ENCODE assay signal across 7 mouse cellular contexts in genomic region chr9:96543643-96544640, GRCm38 (mm10). TPM values are rescaled to one million over a fixed set of nuclear protein-coding genes. Genes with fewer than 3 reads are reported as not detected.
DNase-seq lines count a peak whose midpoint lies in the region; ATAC-seq lines count a peak whose summit lies in the region.

No protein-coding gene starts in this region.

- DNase-seq in adrenal gland, postnatal 10 days: peak; percentile 79
- DNase-seq in cerebellum, adult 9-10 months: peak; percentile 75
- DNase-seq in hindbrain, embryonic 11.5 days (ENCODE audit: low spot score): peak; percentile 89
- DNase-seq in left cerebral cortex, postnatal 4 days: peak; percentile 69
- DNase-seq in right cerebral cortex, adult 18-20 months: peak; percentile 53

- no peak overlapping the region for H3K27ac ChIP-seq in forebrain, embryonic 16.5 days (ENCODE audit: low read length)
- H3K27ac ChIP-seq in hindbrain, embryonic 11.5 days (ENCODE audit: low read depth, low read length): 0 out of 2 replicates have a peak overlapping the region, but pooled peaks have one; percentile 54

- H3K9me3 ChIP-seq in forebrain, embryonic 16.5 days (ENCODE audit: control insufficient read depth, low read length): no peaks in the 10 kb centered on the region
- H3K9me3 ChIP-seq in hindbrain, embryonic 11.5 days (ENCODE audit: control insufficient read depth, low read length): no peaks in the 10 kb centered on the region

- peak overlapping the region; percentile 24 for H3K4me3 ChIP-seq in forebrain, embryonic 16.5 days (replicated peaks; ENCODE audit: low read length)
- H3K4me3 ChIP-seq in hindbrain, embryonic 11.5 days (ENCODE audit: low read depth, low read length): no peak overlapping the region

- peak; percentile 91 for ATAC-seq in forebrain, embryonic 16.5 days
- ATAC-seq in hindbrain, embryonic 11.5 days (ENCODE audit: low FRiP score): peak; percentile 88
- peak; percentile 100 for ATAC-seq in megakaryocyte progenitor cell, adult 5-6 weeks (replicated peaks; ENCODE audit: poor library complexity)

- intact Hi-C loops in left cerebral cortex, postnatal 4 days (cut with DNase I): no loop called here

- no peaks in the 10 kb centered on the region for H3K27me3 ChIP-seq in forebrain, embryonic 16.5 days (replicated peaks; ENCODE audit: control insufficient read depth, insufficient read depth, low read length)
- no peaks in the 10 kb centered on the region for H3K27me3 ChIP-seq in hindbrain, embryonic 11.5 days (ENCODE audit: control insufficient read depth, insufficient read depth, low read length)

- H3K36me3 ChIP-seq in forebrain, embryonic 16.5 days (ENCODE audit: control insufficient read depth, insufficient read depth): 0 out of 2 replicates have a peak, but pooled peaks cover 6% of the 10 kb centered on the region
- H3K36me3 ChIP-seq in hindbrain, embryonic 11.5 days (ENCODE audit: control insufficient read depth, insufficient read depth, low read length): no peaks in the 10 kb centered on the region

- peak overlapping the region; percentile 47 for H3K4me2 ChIP-seq in forebrain, embryonic 16.5 days (ENCODE audit: low read length)
- no peak overlapping the region; the same call in 1 of the 2 replicates for H3K4me2 ChIP-seq in hindbrain, embryonic 11.5 days (replicated peaks; ENCODE audit: low read depth, low read length)

- WGBS in forebrain, embryonic 16.5 days: 31% methylated on average over 27 of the region's 27 CpGs
- 32% methylated on average over 27 of the region's 27 CpGs for WGBS in hindbrain, embryonic 11.5 days

- H3K4me1 ChIP-seq in forebrain, embryonic 16.5 days (replicated peaks; ENCODE audit: control insufficient read depth, insufficient read depth, low read length): no peaks in the 10 kb centered on the region
- no peaks in the 10 kb centered on the region for H3K4me1 ChIP-seq in hindbrain, embryonic 11.5 days (replicated peaks; ENCODE audit: control insufficient read depth, insufficient read depth, low read length)

- peak overlapping the region; percentile 37; the same call in 1 of the 2 replicates for H3K9ac ChIP-seq in forebrain, embryonic 16.5 days (replicated peaks; ENCODE audit: low read depth, low read length)
- 0 out of 2 replicates have a peak overlapping the region, but pooled peaks have one; percentile 8 for H3K9ac ChIP-seq in hindbrain, embryonic 11.5 days (ENCODE audit: low read depth, low read length)

RNA-seq across cellular contexts. Expression of gene Gm28729, which starts 18.9 kb away (rescaled TPM):
- total RNA-seq in adrenal gland, postnatal 10 days (2021): under 1 TPM in 1 of 2 experiments, not detected in 1; 0.15 TPM
- 0.24 and 0.36 TPM in 2 replicates for polyA plus RNA-seq in forebrain, embryonic 16.5 days (2015; fragmentation: Nextera tagmentation; extraction: Ambion mirVana)
- 0.25 and 0.56 TPM in 2 replicates for polyA plus RNA-seq in hindbrain, embryonic 11.5 days (2014; fragmentation: Nextera tagmentation; extraction: Ambion mirVana)
- under 1 TPM in 1 of 2 experiments, not detected in 1; 0.18 TPM for total RNA-seq in left cerebral cortex, postnatal 4 days (2021)
- total RNA-seq in megakaryocyte progenitor cell, adult 5-6 weeks (2015): not detected in 2 replicates
- 0.24 TPM in 1 of 2 replicates, not detected in the other for total RNA-seq in megakaryocyte progenitor cell, adult 5-6 weeks (2017)
